Mouse (Mus musculus) erythroblast, adult 5-6 weeks (primary cell): ENCODE data around the gene Slc9a2. TPM values are rescaled to one million over a fixed set of nuclear protein-coding genes. Genes with fewer than 3 reads are reported as not detected.

ENCODE experiments used
- total RNA-seq, 2 experiments: library from RNA; stranded (forward) in 1 of 2; stranded (reverse) in 1 of 2; fragments of 150-400 nt in 1 of 2; fragments of 200-764, 138-1000 nt in 1 of 2; gene quantifications; 2 replicates each; pipeline versions ENCODE4 v1.2.3 to v1.2.4; 2015 to 2017; ENCODE audit warnings: low replicate concordance in 2 of 2

Gene Slc9a2
- total RNA-seq, 2 experiments from 2014 or later: not detected

Other genes with a start within 250 kb of the Slc9a2 start
- 0.58 and 1.5 TPM in 2 replicates for gene Il18r1, start 215.0 kb upstream of the Slc9a2 start, total RNA-seq (2015; ENCODE audit: low replicate concordance)
- gene Il18r1, start 215.0 kb upstream of the Slc9a2 start, total RNA-seq (2017; ENCODE audit: low replicate concordance): 1.5 and 3.4 TPM in 2 replicates
- 8.1 and 12.1 TPM in 2 replicates for gene Il18rap, start 165.2 kb upstream of the Slc9a2 start, total RNA-seq (2015; ENCODE audit: low replicate concordance)
- gene Il18rap, start 165.2 kb upstream of the Slc9a2 start, total RNA-seq (2017; ENCODE audit: low replicate concordance): 7.7 and 9.3 TPM in 2 replicates
- not detected in 2 replicates for gene Slc9a4, start 100.5 kb upstream of the Slc9a2 start, total RNA-seq (2015; ENCODE audit: low replicate concordance)
- gene Slc9a4, start 100.5 kb upstream of the Slc9a2 start, total RNA-seq (2017; ENCODE audit: low replicate concordance): not detected in 2 replicates
- gene Mfsd9, start 110.1 kb downstream of the Slc9a2 start, total RNA-seq (2015; ENCODE audit: low replicate concordance): 0.63 TPM in 1 of 2 replicates, not detected in the other
- gene Mfsd9, start 110.1 kb downstream of the Slc9a2 start, total RNA-seq (2017; ENCODE audit: low replicate concordance): 1.5 and 2.6 TPM in 2 replicates
- not detected in 2 replicates for gene Tmem182, start 125.0 kb downstream of the Slc9a2 start, total RNA-seq (2015; ENCODE audit: low replicate concordance)
- 0.85 TPM in 1 of 2 replicates, not detected in the other for gene Tmem182, start 125.0 kb downstream of the Slc9a2 start, total RNA-seq (2017; ENCODE audit: low replicate concordance)